Mouse (Mus musculus): ENCODE data around the gene Rad51b. TPM values are rescaled to one million over a fixed set of nuclear protein-coding genes. Genes with fewer than 3 reads are reported as not detected.

Gene Rad51b
- polyA plus RNA-seq, 1 experiment from 2014 or later: 7.7 TPM

DNA sequence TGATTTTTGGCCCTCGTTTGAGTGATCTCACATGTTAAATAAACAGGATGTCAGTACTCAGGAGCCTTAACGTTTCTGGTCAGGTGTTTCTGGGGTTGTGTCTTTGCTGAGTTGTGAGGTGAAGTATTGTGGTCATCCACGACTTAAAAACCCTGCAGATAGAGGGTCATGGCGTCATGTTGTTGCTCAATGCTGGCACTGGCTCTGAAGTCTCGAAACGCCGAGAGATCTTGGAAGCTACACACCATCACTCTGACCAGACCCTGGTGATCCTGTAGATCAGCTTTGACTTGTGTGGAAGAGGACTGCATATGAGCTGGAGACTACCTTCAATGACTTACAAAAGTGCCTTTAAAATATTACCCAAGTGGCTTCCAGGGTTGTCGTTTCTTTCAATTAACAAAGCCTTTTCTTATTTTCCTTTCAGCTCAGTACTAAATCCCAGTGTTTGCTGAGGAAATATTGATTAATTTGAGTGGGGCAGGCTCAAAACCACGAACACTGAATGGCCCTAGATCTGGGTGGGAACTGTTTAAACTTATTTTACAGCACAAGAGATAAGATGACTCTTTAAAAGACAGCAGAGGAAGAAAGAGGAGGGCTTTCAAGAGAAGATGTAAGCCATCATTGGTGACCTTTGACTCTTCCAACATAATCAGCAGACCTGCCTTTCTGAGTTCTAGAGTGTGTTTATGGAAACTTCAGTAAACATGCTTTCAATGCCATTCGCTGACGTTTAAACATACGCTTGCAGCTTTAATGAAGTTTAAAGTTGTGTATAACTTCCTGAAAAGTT is 144.3 kb downstream of the Rad51b start:
- no peak overlapping the region for H3K4me3 ChIP-seq
- WGBS: 72% methylated on average over 12 of the region's 12 CpGs
- H3K9me3 ChIP-seq: no peaks in the 10 kb centered on the region
- ATAC-seq (ENCODE audit: insufficient number of reproducible peaks, insufficient read depth, low FRiP score, low TSS enrichment): no peak
- H3K27me3 ChIP-seq: no peaks in the 10 kb centered on the region
- H3K9ac ChIP-seq: no peak overlapping the region
- no peak overlapping the region for H3K4me2 ChIP-seq (replicated peaks)
- no peaks in the 10 kb centered on the region for H3K36me3 ChIP-seq
- H3K4me1 ChIP-seq: 0 out of 2 replicates have a peak, but pooled peaks cover 4% of the 10 kb centered on the region
- H3K27ac ChIP-seq: no peak overlapping the region

DNA sequence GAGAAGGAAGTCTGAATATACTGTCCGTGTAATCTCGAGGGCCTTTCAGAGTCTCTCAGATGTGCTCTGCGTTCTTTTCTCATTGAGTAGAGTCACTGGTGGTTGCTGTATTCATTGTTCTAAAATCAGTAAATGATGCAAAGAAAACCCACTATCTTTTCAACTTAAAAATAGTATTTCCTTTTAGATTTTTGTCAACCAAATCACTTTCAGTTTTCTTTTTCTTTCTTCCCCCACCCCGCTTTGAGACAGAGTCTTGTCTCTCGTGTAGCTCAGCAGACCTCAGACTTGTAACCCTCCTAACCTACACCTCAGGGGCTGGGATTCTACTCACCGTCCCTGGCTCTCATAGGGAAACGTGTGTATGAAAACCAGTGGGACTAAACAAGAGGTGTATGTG is 145.0 kb downstream of the Rad51b start:
- Histone ChIP-seq H3K27ac (no peak overlapping the region), H3K4me1 (0 out of 2 replicates have a peak, but pooled peaks cover 4% of the 10 kb centered on the region), H3K9ac (no peak overlapping the region), H3K4me3 (no peak overlapping the region), H3K9me3 (no peaks in the 10 kb centered on the region), H3K36me3 (no peaks in the 10 kb centered on the region), H3K27me3 (no peaks in the 10 kb centered on the region), H3K4me2 (replicated peaks) (no peak overlapping the region)
- ATAC-seq (ENCODE audit: insufficient number of reproducible peaks, insufficient read depth, low FRiP score, low TSS enrichment): no peak
- WGBS: 78% methylated on average over 7 of the region's 7 CpGs

DNA sequence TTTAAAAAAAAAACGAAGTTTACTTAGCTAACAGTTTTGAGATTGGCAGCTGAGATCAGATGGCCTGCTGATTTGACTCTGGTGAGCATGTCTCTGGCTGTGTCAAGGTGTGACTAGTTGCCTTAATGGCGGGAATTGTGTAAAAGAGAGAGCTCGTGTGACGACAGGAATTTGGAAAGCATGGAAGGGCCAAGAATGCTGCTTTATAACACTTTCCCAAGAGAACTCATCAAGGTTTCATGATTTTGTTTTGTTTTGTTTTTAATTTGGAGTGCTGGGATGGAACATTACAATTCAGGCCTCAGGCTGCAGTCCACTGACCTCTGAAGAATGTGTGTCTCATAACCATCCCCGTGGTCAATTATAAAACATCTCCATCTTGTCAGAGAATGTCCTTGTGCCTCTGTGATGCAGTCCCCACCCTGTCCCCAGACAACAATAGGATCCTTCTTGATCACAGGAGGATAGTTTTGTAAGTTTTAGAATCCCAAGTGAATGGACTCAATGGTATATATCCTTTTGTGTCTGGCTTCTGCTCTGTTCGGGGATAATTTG is 145.8 kb downstream of the Rad51b start:
- Histone ChIP-seq H3K4me1 (0 out of 2 replicates have a peak, but pooled peaks cover 4% of the 10 kb centered on the region), H3K9ac (no peak overlapping the region), H3K4me2 (replicated peaks) (no peak overlapping the region), H3K27ac (no peak overlapping the region), H3K4me3 (no peak overlapping the region), H3K27me3 (no peaks in the 10 kb centered on the region), H3K36me3 (no peaks in the 10 kb centered on the region), H3K9me3 (no peaks in the 10 kb centered on the region)
- no peak for ATAC-seq (ENCODE audit: insufficient number of reproducible peaks, insufficient read depth, low FRiP score, low TSS enrichment)
- WGBS: 64% methylated on average over 6 of the region's 6 CpGs

GRCm38 (mm10) chr12:79444646-79445045 is 147.6 kb downstream of the Rad51b start:
- WGBS: 77% methylated on average over 2 of the region's 2 CpGs
- Histone ChIP-seq H3K27me3 (no peaks in the 10 kb centered on the region), H3K27ac (no peak overlapping the region), H3K4me2 (replicated peaks) (no peak overlapping the region), H3K9me3 (no peaks in the 10 kb centered on the region), H3K4me1 (0 out of 2 replicates have a peak, but pooled peaks cover 4% of the 10 kb centered on the region), H3K9ac (no peak overlapping the region), H3K4me3 (no peak overlapping the region), H3K36me3 (no peaks in the 10 kb centered on the region)
- ATAC-seq (ENCODE audit: insufficient number of reproducible peaks, insufficient read depth, low FRiP score, low TSS enrichment): no peak

DNA sequence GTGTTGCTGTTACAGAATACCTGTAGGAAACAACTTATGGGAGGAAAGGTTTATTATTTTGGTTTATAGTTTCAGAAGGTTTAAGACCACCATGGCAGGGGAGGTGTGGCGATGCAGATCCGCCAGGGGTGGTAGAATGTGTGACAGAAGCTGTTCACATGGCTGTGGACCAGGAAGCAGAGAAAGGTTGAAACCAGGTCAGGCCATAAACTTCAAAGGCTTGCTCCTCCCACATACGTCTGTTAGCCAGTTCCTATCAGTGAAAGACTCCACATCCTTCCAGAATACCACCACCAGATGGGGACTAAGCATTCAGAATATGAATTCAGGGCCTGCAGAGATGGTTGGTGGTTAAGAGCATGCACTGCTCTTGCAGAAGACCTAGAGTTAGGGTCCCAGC is 150.0 kb downstream of the Rad51b start:
- no peaks in the 10 kb centered on the region for H3K9me3 ChIP-seq
- 65% methylated on average over 3 of the region's 3 CpGs for WGBS
- no peak for ATAC-seq (ENCODE audit: insufficient number of reproducible peaks, insufficient read depth, low FRiP score, low TSS enrichment)
- no peak overlapping the region for H3K27ac ChIP-seq
- H3K4me3 ChIP-seq: no peak overlapping the region
- no peak overlapping the region for H3K4me2 ChIP-seq (replicated peaks)
- no peaks in the 10 kb centered on the region for H3K27me3 ChIP-seq
- H3K4me1 ChIP-seq: no peaks in the 10 kb centered on the region
- no peaks in the 10 kb centered on the region for H3K36me3 ChIP-seq
- no peak overlapping the region for H3K9ac ChIP-seq

DNA sequence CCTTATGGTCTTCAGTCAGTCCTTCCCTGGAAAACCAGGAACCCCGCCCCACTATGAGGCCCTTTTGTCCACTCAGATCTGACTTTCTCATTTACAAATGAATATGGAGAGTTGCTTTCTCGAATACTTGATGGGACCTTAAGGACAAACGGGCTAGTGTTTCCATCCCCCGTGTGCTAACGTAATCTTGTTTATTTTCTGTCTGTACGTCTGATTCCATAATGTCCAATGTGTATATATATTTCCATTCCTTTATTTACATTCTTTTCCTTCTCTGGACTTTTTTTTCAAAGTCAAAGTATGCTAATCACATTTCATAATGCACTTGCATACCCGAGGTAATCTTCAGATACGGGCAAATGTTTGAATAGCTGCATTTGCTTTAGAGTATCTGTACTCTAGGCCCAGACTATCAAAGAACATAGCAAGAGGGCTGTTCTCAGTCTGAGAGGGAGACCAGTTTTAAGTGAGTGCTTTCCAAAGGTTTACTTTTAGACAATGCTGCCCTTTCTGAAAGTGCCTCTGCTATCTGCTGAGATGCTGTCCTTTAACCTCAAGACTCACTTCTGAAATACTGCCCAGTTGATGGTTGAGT is 152.8 kb downstream of the Rad51b start:
- no peak for ATAC-seq (ENCODE audit: insufficient number of reproducible peaks, insufficient read depth, low FRiP score, low TSS enrichment)
- 76% methylated on average over 8 of the region's 8 CpGs for WGBS

DNA sequence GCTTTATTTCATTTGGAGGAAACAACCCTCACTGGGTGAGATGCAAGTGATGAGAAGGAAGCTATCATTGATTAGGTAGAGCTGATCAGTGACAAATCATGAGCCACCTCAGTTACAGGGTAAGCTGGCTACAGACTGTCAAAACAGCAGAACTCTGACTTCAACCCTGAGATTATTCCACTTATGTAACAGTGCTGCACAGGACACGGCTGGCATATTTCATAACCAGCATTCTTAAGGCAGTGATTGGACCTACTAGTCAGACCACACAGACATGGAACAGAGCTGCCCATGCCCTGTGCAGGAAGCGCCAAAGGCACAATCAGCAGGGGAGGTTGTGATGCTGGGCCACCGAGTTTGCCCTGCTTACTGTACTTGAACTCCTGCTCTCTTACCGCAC is 155.8 kb downstream of the Rad51b start:
- H3K9me3 ChIP-seq: no peaks in the 10 kb centered on the region
- H3K36me3 ChIP-seq: no peaks in the 10 kb centered on the region
- ATAC-seq (ENCODE audit: insufficient number of reproducible peaks, insufficient read depth, low FRiP score, low TSS enrichment): no peak
- WGBS: 78% methylated on average over 4 of the region's 4 CpGs
- H3K4me1 ChIP-seq: peaks cover 14% of the 10 kb centered on the region; the same call in 1 of the 2 replicates
- H3K4me3 ChIP-seq: no peak overlapping the region
- no peaks in the 10 kb centered on the region for H3K27me3 ChIP-seq
- no peak overlapping the region for H3K4me2 ChIP-seq (replicated peaks)
- no peak overlapping the region for H3K9ac ChIP-seq
- H3K27ac ChIP-seq: no peak overlapping the region

More for the DNA sequence above, 152.8 kb downstream of the Rad51b start:
- Histone ChIP-seq H3K36me3 (no peaks in the 10 kb centered on the region), H3K9ac (no peak overlapping the region), H3K9me3 (no peaks in the 10 kb centered on the region), H3K27ac (no peak overlapping the region), H3K4me1 (peaks cover 4% of the 10 kb centered on the region; the same call in 1 of the 2 replicates), H3K4me3 (no peak overlapping the region), H3K4me2 (replicated peaks) (no peak overlapping the region), H3K27me3 (no peaks in the 10 kb centered on the region)

DNA sequence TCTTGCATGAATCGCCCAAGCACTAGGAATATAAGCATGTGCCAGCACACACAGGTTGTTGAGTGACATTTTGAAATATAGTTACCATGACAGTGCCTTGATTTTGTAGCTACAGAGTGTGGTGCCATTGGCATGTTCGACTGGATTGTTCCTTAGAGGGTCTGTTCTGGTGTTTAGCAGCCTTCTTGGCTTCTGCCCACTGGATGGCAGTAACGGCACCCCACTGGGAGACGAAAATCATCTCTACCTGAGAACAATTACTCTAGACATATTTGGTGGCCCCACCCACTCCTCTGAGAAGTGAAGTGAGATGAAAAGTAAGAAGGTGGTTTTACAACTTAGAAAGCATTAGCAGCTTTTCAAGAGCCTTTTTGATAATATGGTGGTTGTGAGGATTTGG is 156.9 kb downstream of the Rad51b start:
- 76% methylated on average over 4 of the region's 4 CpGs for WGBS
- no peak overlapping the region for H3K4me3 ChIP-seq
- no peak overlapping the region for H3K9ac ChIP-seq
- no peak overlapping the region for H3K4me2 ChIP-seq (replicated peaks)
- peaks cover 14% of the 10 kb centered on the region; the same call in 1 of the 2 replicates for H3K4me1 ChIP-seq
- H3K27me3 ChIP-seq: no peaks in the 10 kb centered on the region
- no peak for ATAC-seq (ENCODE audit: insufficient number of reproducible peaks, insufficient read depth, low FRiP score, low TSS enrichment)
- H3K27ac ChIP-seq: no peak overlapping the region
- H3K9me3 ChIP-seq: no peaks in the 10 kb centered on the region
- no peaks in the 10 kb centered on the region for H3K36me3 ChIP-seq

DNA sequence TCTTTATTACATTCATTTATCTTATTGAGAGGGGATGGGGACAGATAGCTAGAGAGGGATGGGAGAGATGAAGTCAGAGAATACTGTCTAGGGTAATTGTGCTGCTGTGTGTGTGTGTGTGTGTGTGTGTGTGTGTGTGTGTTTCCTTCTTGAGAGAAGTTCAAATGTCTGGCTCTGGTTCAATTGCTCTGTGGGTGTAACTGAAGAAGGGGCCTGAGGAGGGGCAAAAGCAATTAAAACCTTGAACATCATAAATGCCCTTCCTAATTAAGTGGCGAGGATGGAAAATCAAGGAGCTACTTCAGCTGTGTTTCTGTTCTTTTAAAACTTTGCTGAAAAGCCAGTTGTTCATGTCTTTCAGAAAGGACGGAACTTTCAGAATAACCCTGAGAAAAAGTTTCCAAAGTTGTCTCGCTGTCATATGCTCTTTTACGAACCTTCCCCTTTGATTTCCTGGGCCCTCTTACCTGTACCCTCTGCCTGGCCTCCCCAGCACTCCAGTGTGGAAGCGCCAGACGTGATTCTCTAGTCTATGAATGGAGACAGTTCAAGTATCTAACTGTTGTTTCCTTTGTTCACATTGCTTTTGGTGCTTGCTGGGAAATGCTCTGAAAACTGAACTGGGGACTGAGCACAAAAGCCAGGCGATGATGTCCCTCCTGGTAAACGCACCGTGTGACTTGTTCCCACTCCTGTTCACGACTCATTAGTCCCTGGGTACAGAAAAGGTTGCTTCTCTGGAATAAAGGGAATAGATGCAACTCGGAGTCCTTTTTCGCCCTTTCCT is 158.2 kb downstream of the Rad51b start:
- Histone ChIP-seq H3K36me3 (no peaks in the 10 kb centered on the region), H3K9me3 (no peaks in the 10 kb centered on the region), H3K4me2 (replicated peaks) (no peak overlapping the region), H3K27ac (0 out of 2 replicates have a peak overlapping the region, but pooled peaks have one; percentile 26), H3K9ac (no peak overlapping the region), H3K4me1 (peaks cover 14% of the 10 kb centered on the region; the same call in 1 of the 2 replicates), H3K27me3 (no peaks in the 10 kb centered on the region), H3K4me3 (no peak overlapping the region)
- WGBS: 65% methylated on average over 12 of the region's 12 CpGs
- ATAC-seq (ENCODE audit: insufficient number of reproducible peaks, insufficient read depth, low FRiP score, low TSS enrichment): no peak

DNA sequence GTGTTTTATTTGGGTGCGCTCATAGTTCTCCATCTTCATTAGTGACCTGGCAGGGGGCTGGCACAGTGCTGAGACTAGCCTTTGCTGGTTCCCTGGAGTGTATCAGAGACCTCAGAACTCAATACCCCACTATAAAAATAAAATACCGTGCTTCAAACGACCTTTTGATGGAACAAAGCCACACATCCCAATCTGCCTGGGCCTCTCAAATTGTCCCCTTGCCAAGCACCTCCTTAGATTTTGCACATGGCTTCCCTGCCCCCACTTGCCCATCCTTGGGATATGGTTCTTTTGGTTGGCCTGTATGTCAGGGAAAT is 158.7 kb downstream of the Rad51b start:
- Histone ChIP-seq H3K9me3 (no peaks in the 10 kb centered on the region), H3K4me2 (replicated peaks) (no peak overlapping the region), H3K27me3 (no peaks in the 10 kb centered on the region), H3K36me3 (no peaks in the 10 kb centered on the region), H3K9ac (no peak overlapping the region), H3K27ac (0 out of 2 replicates have a peak overlapping the region, but pooled peaks have one; percentile 26), H3K4me3 (no peak overlapping the region), H3K4me1 (peaks cover 14% of the 10 kb centered on the region; the same call in 1 of the 2 replicates)
- WGBS: 50% methylated on average over 3 of the region's 3 CpGs
- ATAC-seq (ENCODE audit: insufficient number of reproducible peaks, insufficient read depth, low FRiP score, low TSS enrichment): no peak

GRCm38 (mm10) chr12:79456251-79456650 is 159.2 kb downstream of the Rad51b start:
- H3K4me1 ChIP-seq: peaks cover 14% of the 10 kb centered on the region; the same call in 1 of the 2 replicates
- no peak overlapping the region for H3K27ac ChIP-seq
- 86% methylated on average over 9 of the region's 9 CpGs for WGBS
- H3K27me3 ChIP-seq: no peaks in the 10 kb centered on the region
- no peak overlapping the region for H3K4me3 ChIP-seq
- H3K9me3 ChIP-seq: no peaks in the 10 kb centered on the region
- no peak overlapping the region for H3K9ac ChIP-seq
- H3K36me3 ChIP-seq: no peaks in the 10 kb centered on the region
- H3K4me2 ChIP-seq (replicated peaks): no peak overlapping the region
- no peak for ATAC-seq (ENCODE audit: insufficient number of reproducible peaks, insufficient read depth, low FRiP score, low TSS enrichment)

All from embryonic facial prominence, embryonic 12.5 days (tissue).